Mouse (Mus musculus) liver, adult 2 months (tissue): Measurements from ENCODE around the gene Ppp1r26.

Experiments
- CTCF ChIP-seq: fragments of 200-500 bp; IDR thresholded peaks from 2 replicates; pipeline ENCODE4 v1.5.1; 2011; ENCODE audit warnings: low read depth, low read length, control low read depth
- POLR2A ChIP-seq: fragments of 200-500 bp; IDR thresholded peaks from 2 replicates; pipeline ENCODE4 v1.6.1; 2011; ENCODE audit warnings: low read length, control low read depth; ENCODE audit not compliant: insufficient read depth; ENCODE audit errors: extremely low read depth

GRCm38 (mm10) chr2:28412936-28413335 is 33.7 kb upstream of the Ppp1r26 start:
- TF ChIP-seq CTCF (no peak), POLR2A (no peak)
